Mouse (Mus musculus) embryonic facial prominence, embryonic 13.5 days (tissue): ENCODE data around the gene Sh3bp5. TPM values are rescaled to one million over a fixed set of nuclear protein-coding genes. Genes with fewer than 3 reads are reported as not detected.
"Not testable (repeated sequence)": the region's sequence is repeated elsewhere in the genome, so short reads cannot be mapped to it uniquely, and the experiment has no call there.

Experiments used
- ATAC-seq: fragments of 200-750 bp; cut with Nextera tagmentation; 2 replicates; pipeline ENCODE4 v1.8.0; 2017; ENCODE audit warnings: low read depth; ENCODE audit not compliant: insufficient number of reproducible peaks, insufficient read depth, low FRiP score, low TSS enrichment
- H3K27ac ChIP-seq: fragments of 300-500 bp; sonication (generic); 2 replicates; pipeline ENCODE4 v1.5.1; 2015; ENCODE audit warnings: moderate library complexity, mild to moderate bottlenecking, inconsistent platforms
- H3K27me3 ChIP-seq: fragments of 300-500 bp; sonication (generic); 2 replicates; pipeline ENCODE4 v1.6.1; 2015; ENCODE audit warnings: mild to moderate bottlenecking, inconsistent platforms
- H3K36me3 ChIP-seq: fragments of 300-500 bp; sonication (generic); 2 replicates; pipeline ENCODE4 v1.6.1; 2015; ENCODE audit warnings: mild to moderate bottlenecking, inconsistent platforms
- H3K4me1 ChIP-seq: fragments of 300-500 bp; sonication (generic); 2 replicates; pipeline ENCODE4 v1.6.1; 2015; ENCODE audit warnings: inconsistent platforms
- H3K4me2 ChIP-seq: fragments of 300-500 bp; sonication (generic); 2 replicates; pipeline ENCODE4 v1.6.1; 2015; ENCODE audit warnings: moderate library complexity, mild to moderate bottlenecking, inconsistent platforms
- H3K4me3 ChIP-seq: fragments of 300-500 bp; sonication (generic); 2 replicates; pipeline ENCODE4 v1.5.1; 2015; ENCODE audit warnings: mild to moderate bottlenecking, inconsistent platforms
- H3K9ac ChIP-seq: fragments of 300-500 bp; sonication (generic); 2 replicates; pipeline ENCODE4 v1.6.1; 2015; ENCODE audit warnings: mild to moderate bottlenecking, inconsistent platforms
- H3K9me3 ChIP-seq: fragments of 300-500 bp; sonication (generic); 2 replicates; pipeline ENCODE4 v1.6.1; 2016; ENCODE audit warnings: inconsistent platforms
- WGBS: fragments of 180-500 bp; shearing (Covaris S2); methylation state at CpG from one replicate; pipeline ENCODE4 v1.1.7; 2015; ENCODE audit warnings: mixed read lengths; 5-methylcytosine and 5-hydroxymethylcytosine counted together
- polyA plus RNA-seq: library from polyadenylated mRNA; unstranded; fragments of >200 nt; fragmentation: Nextera tagmentation; extraction: Ambion mirVana; gene quantifications from 2 replicates; pipeline ENCODE4 v1.2.1, GENCODE M21; 2015

Sh3bp5 gene
- polyA plus RNA-seq, 1 experiment from 2014 or later = 40.1 TPM

- WGBS = 83% methylated on average over 12 of the region's 12 CpGs
- H3K27me3 ChIP-seq, H3K9ac ChIP-seq, H3K9me3 ChIP-seq, H3K4me3 ChIP-seq, H3K4me2 ChIP-seq, H3K36me3 ChIP-seq, H3K27ac ChIP-seq, H3K4me1 ChIP-seq, ATAC-seq: not testable (repeated sequence)
Measured at GRCm38 (mm10) chr14:31453946-31454345, 18.1 kb upstream of the Sh3bp5 start.

GRCm38 (mm10) chr14:31448994-31449393, 13.1 kb upstream of the Sh3bp5 start:
- Histone ChIP-seq H3K4me2 (no peak overlapping the region), H3K9me3 (no peaks in the 10 kb centered on the region), H3K27ac (no peak overlapping the region), H3K4me3 (no peak overlapping the region), H3K9ac (no peak overlapping the region), H3K4me1 (peaks cover 4% of the 10 kb centered on the region; the same call in 1 of the 2 replicates), H3K27me3 (no peaks in the 10 kb centered on the region), H3K36me3 (no peaks in the 10 kb centered on the region)
- no peak for ATAC-seq
- WGBS = 42% methylated on average over 5 of the region's 5 CpGs

GRCm38 (mm10) chr14:31443616-31444015, 7.7 kb upstream of the Sh3bp5 start:
- ATAC-seq = no peak
- Histone ChIP-seq H3K9me3 (no peaks in the 10 kb centered on the region), H3K27me3 (no peaks in the 10 kb centered on the region), H3K27ac (no peak overlapping the region), H3K9ac (no peak overlapping the region), H3K4me3 (no peak overlapping the region), H3K36me3 (no peaks in the 10 kb centered on the region), H3K4me2 (no peak overlapping the region), H3K4me1 (no peaks in the 10 kb centered on the region)
- 56% methylated on average over 6 of the region's 6 CpGs for WGBS

DNA sequence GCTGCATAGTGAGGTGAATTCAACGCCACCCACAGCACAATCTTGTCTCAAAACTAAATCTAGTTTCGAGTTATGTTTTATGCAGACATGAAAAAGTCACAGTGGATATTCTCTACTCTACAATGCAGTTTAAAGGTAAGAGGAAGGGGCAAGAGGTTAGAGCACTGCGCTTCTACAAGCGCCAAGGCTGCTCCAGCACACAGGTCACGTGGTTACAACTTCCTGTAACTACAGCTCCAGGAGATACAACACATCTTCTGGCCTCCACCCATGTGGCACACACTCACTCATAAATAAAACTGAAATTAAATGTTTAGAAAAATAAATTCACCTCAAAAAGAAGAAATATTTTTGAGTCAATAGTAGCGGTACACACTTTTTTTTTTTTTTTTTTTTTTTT, 4.8 kb upstream of the Sh3bp5 start:
- no peaks in the 10 kb centered on the region for H3K36me3 ChIP-seq
- 83% methylated on average over 6 of the region's 6 CpGs for WGBS

GRCm38 (mm10) chr14:31440230-31440629, 4.4 kb upstream of the Sh3bp5 start:
- Histone ChIP-seq H3K27me3 (no peaks in the 10 kb centered on the region), H3K4me2 (no peak overlapping the region), H3K4me3 (no peak overlapping the region), H3K27ac (no peak overlapping the region), H3K36me3 (no peaks in the 10 kb centered on the region), H3K9ac (no peak overlapping the region), H3K9me3 (no peaks in the 10 kb centered on the region), H3K4me1 (peaks cover 4% of the 10 kb centered on the region; the same call in 1 of the 2 replicates)
- WGBS = 31% methylated on average over 3 of the region's 3 CpGs
- no peak for ATAC-seq

More for the DNA sequence above, 4.8 kb upstream of the Sh3bp5 start:
- H3K4me2 ChIP-seq = no peak overlapping the region
- no peak for ATAC-seq
- H3K27ac ChIP-seq = no peak overlapping the region
- H3K4me1 ChIP-seq = peaks cover 4% of the 10 kb centered on the region; the same call in 1 of the 2 replicates
- H3K4me3 ChIP-seq = no peak overlapping the region
- H3K9me3 ChIP-seq = no peaks in the 10 kb centered on the region
- H3K27me3 ChIP-seq = no peaks in the 10 kb centered on the region
- H3K9ac ChIP-seq = no peak overlapping the region

DNA sequence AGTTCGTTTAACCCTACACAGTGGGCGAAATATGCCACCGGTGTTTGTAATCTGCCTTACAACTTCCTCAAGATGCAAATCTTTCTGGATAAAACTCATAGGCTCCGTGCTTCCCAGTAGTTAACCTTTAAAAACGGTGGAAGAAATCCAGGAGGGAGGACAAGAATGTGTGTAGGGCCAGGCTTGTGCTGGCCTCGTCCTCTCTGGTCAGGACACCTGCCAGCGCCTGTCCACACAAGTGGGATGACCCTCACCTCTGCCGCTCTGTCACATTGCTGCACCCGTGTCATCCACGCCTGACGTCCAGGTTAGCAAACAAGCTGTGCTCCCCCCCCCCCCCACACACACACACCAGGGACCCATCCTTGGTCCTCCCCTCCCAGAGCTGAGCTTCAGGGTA, 3.4 kb upstream of the Sh3bp5 start:
- Histone ChIP-seq H3K4me2 (no peak overlapping the region), H3K27ac (no peak overlapping the region), H3K9ac (no peak overlapping the region), H3K36me3 (no peaks in the 10 kb centered on the region), H3K27me3 (no peaks in the 10 kb centered on the region), H3K4me1 (peaks cover 11% of the 10 kb centered on the region), H3K9me3 (no peaks in the 10 kb centered on the region), H3K4me3 (no peak overlapping the region)
- WGBS = 73% methylated on average over 9 of the region's 11 CpGs
- no peak for ATAC-seq

DNA sequence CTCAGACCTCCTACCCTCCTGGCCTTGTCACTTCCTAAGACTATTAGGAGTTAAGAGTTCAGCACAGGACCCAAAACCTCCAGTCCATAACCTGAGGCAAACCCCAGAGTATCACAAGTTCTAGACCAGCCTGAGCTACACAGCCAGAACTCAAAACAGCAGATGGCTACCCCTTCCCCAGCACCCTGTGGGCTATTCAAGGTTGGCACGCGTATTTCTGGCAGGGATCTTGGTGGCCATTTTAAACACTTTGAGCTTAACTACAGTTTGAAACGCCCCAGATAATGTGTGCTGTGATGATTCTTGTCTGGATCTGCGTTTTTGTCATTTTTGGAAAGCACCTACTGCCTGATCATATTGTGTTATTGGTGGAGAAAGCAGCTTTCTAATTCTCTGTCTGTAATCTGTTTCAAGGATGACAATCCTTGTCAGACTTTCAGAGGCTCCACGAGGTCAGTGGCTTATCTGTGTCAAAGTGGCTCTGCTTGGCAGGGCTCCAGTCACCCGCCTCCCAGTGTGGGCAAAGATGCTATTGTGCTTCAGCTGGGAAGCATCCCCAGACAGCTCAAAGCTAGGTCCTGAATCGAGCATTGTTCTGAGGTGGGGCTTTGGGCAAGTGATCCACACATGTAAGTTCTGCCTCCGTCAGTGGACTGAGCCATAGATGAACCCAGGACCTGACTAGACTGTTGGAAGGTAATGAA, 2.1 kb upstream of the Sh3bp5 start:
- Histone ChIP-seq H3K4me1 (peaks cover 24% of the 10 kb centered on the region), H3K27me3 (no peaks in the 10 kb centered on the region), H3K4me2 (no peak overlapping the region), H3K36me3 (no peaks in the 10 kb centered on the region), H3K9ac (no peak overlapping the region), H3K27ac (no peak overlapping the region), H3K9me3 (no peaks in the 10 kb centered on the region), H3K4me3 (no peak overlapping the region)
- no peak for ATAC-seq
- WGBS = 65% methylated on average over 8 of the region's 8 CpGs

GRCm38 (mm10) chr14:31435018-31435915, 611 bp downstream of the Sh3bp5 start:
- H3K9me3 ChIP-seq = no peaks in the 10 kb centered on the region
- H3K27ac ChIP-seq = peak overlapping the region; percentile 78

GRCm38 (mm10) chr14:31434426-31434825, 1.5 kb downstream of the Sh3bp5 start:
- no peaks in the 10 kb centered on the region for H3K9me3 ChIP-seq
- H3K4me2 ChIP-seq = peak overlapping the region; percentile 95
- H3K9ac ChIP-seq = no peak overlapping the region
- no peaks in the 10 kb centered on the region for H3K27me3 ChIP-seq
- no peak for ATAC-seq
- H3K27ac ChIP-seq = 0 out of 2 replicates have a peak overlapping the region, but pooled peaks have one; percentile 71
- peaks cover 35% of the 10 kb centered on the region for H3K4me1 ChIP-seq
- peaks cover 4% of the 10 kb centered on the region; the same call in 1 of the 2 replicates for H3K36me3 ChIP-seq
- WGBS = 25% methylated on average over 5 of the region's 5 CpGs
- H3K4me3 ChIP-seq = peak overlapping the region; percentile 84

More at GRCm38 (mm10) chr14:31435018-31435915, 611 bp downstream of the Sh3bp5 start:
- Histone ChIP-seq H3K4me2 (peak overlapping the region; percentile 95), H3K36me3 (peaks cover 4% of the 10 kb centered on the region; the same call in 1 of the 2 replicates), H3K9ac (peak overlapping the region; percentile 87), H3K4me1 (peaks cover 35% of the 10 kb centered on the region), H3K27me3 (no peaks in the 10 kb centered on the region), H3K4me3 (peak overlapping the region; percentile 84)
- ATAC-seq = peak; percentile 49
- under 1% methylated on average over 53 of the region's 53 CpGs for WGBS

DNA sequence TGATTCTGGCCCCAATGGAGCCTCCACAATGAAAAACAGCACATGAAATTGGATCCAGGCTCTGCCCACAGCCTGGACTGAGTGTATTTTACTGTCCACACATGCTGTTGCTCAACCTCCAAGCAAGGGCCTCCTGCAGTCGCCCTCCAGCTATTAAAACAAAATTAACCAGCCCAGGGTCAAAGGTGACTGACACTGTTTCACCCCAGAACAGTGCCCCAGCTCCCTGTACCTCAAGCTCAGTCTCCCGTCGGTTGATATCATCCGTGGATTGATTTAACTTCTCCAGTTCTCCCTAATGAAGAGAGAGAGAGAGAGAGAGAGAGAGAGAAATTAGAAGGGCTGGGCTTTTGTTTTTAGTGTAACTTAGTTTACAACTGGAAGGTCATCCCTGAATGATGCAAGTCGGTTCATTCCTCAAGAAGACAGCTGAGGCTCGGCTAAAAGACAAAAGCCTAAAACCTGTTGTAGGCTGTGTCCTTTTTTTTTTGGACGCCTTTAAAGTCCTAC, 2.0 kb downstream of the Sh3bp5 start:
- peaks cover 4% of the 10 kb centered on the region; the same call in 1 of the 2 replicates for H3K36me3 ChIP-seq
- H3K9me3 ChIP-seq = no peaks in the 10 kb centered on the region
- no peak for ATAC-seq
- no peaks in the 10 kb centered on the region for H3K27me3 ChIP-seq
- peak overlapping the region; percentile 17; the same call in 1 of the 2 replicates for H3K4me3 ChIP-seq
- H3K9ac ChIP-seq = peak overlapping the region; percentile 51; the same call in 1 of the 2 replicates
- H3K4me1 ChIP-seq = peaks cover 38% of the 10 kb centered on the region
- H3K4me2 ChIP-seq = peak overlapping the region; percentile 95
- H3K27ac ChIP-seq = peak overlapping the region; percentile 71
- WGBS = 17% methylated on average over 7 of the region's 7 CpGs

- WGBS = 37% methylated on average over 5 of the region's 5 CpGs
- Histone ChIP-seq H3K27ac (peak overlapping the region; percentile 71), H3K9me3 (no peaks in the 10 kb centered on the region), H3K9ac (peak overlapping the region; percentile 51; the same call in 1 of the 2 replicates), H3K27me3 (no peaks in the 10 kb centered on the region), H3K4me2 (peak overlapping the region; percentile 95), H3K36me3 (peaks cover 9% of the 10 kb centered on the region; the same call in 1 of the 2 replicates), H3K4me1 (peaks cover 39% of the 10 kb centered on the region), H3K4me3 (0 out of 2 replicates have a peak overlapping the region, but pooled peaks have one; percentile 3)
- no peak for ATAC-seq
Measured at GRCm38 (mm10) chr14:31433126-31433525, 2.8 kb downstream of the Sh3bp5 start.
